Mouse (Mus musculus) erythroblast, adult 5-6 weeks (primary cell): ENCODE measurements at regions not wholly inside any gene's neighbourhood (a gene's known extent, or its start where the extent isn't known, plus 50 kb on each side); places are given as distances from the start of the nearest gene placed in this dataset.

Experiments used
- ATAC-seq: replicated peaks from 2 replicates; pipeline ENCODE4 v1.8.0; 2016; ENCODE audit warnings: moderate number of reproducible peaks, mild to moderate bottlenecking, moderate TSS enrichment, inconsistent platforms; ENCODE audit not compliant: poor library complexity, low FRiP score, severe bottlenecking

- ATAC-seq: no peak
These were observed 600.4 kb upstream of the Tusc1 start for GRCm38 (mm10) chr4:93935692-93936091.

- no peak for ATAC-seq
These were observed 591.8 kb upstream of the Tusc1 start for GRCm38 (mm10) chr4:93927117-93927516.

- ATAC-seq: no peak
These were observed 589.1 kb upstream of the Tusc1 start for GRCm38 (mm10) chr4:93924402-93924801.

GRCm38 (mm10) chr4:93886631-93887030 lies 551.3 kb upstream of the Tusc1 start:
- no peak for ATAC-seq

- no peak for ATAC-seq
These were observed 546.0 kb upstream of the Tusc1 start for GRCm38 (mm10) chr4:93881318-93881717.

- no peak for ATAC-seq
These were observed 544.1 kb upstream of the Tusc1 start for GRCm38 (mm10) chr4:93879351-93879872.

GRCm38 (mm10) chr4:93873271-93873670 lies 538.0 kb upstream of the Tusc1 start:
- no peak for ATAC-seq

- ATAC-seq: no peak
These were observed 518.1 kb upstream of the Tusc1 start for GRCm38 (mm10) chr4:93853451-93853850.

- no peak for ATAC-seq
These were observed 513.9 kb upstream of the Tusc1 start for GRCm38 (mm10) chr4:93849178-93849577.

- no peak for ATAC-seq
These were observed 495.4 kb upstream of the Tusc1 start for GRCm38 (mm10) chr4:93830701-93831100.

GRCm38 (mm10) chr4:93793104-93793503 lies 457.8 kb upstream of the Tusc1 start:
- no peak for ATAC-seq

- ATAC-seq: no peak
These were observed 454.8 kb upstream of the Tusc1 start for GRCm38 (mm10) chr4:93790157-93790556.

- ATAC-seq: no peak
These were observed 419.2 kb upstream of the Tusc1 start for GRCm38 (mm10) chr4:93754497-93754896.

GRCm38 (mm10) chr4:93746326-93746725 lies 411.0 kb upstream of the Tusc1 start:
- ATAC-seq: no peak

- ATAC-seq: no peak
These were observed 378.4 kb upstream of the Tusc1 start for GRCm38 (mm10) chr4:93713711-93714110.

- ATAC-seq: no peak
These were observed 341.2 kb upstream of the Tusc1 start for GRCm38 (mm10) chr4:93676403-93677039.

- no peak for ATAC-seq
These were observed 340.6 kb upstream of the Tusc1 start for GRCm38 (mm10) chr4:93675739-93676402.

GRCm38 (mm10) chr4:93669050-93669449 lies 333.7 kb upstream of the Tusc1 start:
- no peak for ATAC-seq

GRCm38 (mm10) chr4:93664293-93664692 lies 329.0 kb upstream of the Tusc1 start:
- ATAC-seq: no peak

GRCm38 (mm10) chr4:93638207-93638606 lies 302.9 kb upstream of the Tusc1 start:
- no peak for ATAC-seq

- no peak for ATAC-seq
These were observed 263.2 kb upstream of the Tusc1 start for GRCm38 (mm10) chr4:93598474-93598873.
